Mouse (Mus musculus) kidney, postnatal 0 days (tissue): Measurements from ENCODE around the gene Klk6. TPM values are rescaled to one million over a fixed set of nuclear protein-coding genes. Genes with fewer than 3 reads are reported as not detected.

Experiments used
- ATAC-seq: fragments of 200-750 bp; cut with Nextera tagmentation; replicated peaks from 2 replicates; pipeline ENCODE4 v1.8.0; 2017; ENCODE audit warnings: low read depth, moderate number of reproducible peaks, moderate TSS enrichment, moderate library complexity; ENCODE audit not compliant: low FRiP score
- DNase-seq: peaks from one replicate; pipeline ENCODE4 v3.0.0-alpha.2; 2016; ENCODE audit warnings: low spot score
- H3K27ac ChIP-seq: fragments of 300-500 bp; sonication (generic); 2 replicates; pipeline ENCODE4 v1.5.1; 2014; ENCODE audit warnings: mild to moderate bottlenecking
- H3K27me3 ChIP-seq: fragments of 300-500 bp; sonication (generic); 2 replicates; pipeline ENCODE4 v1.6.1; 2014; ENCODE audit warnings: low read length, mixed read lengths; ENCODE audit not compliant: insufficient read depth
- H3K36me3 ChIP-seq: fragments of 300-500 bp; sonication (generic); 2 replicates; pipeline ENCODE4 v1.6.1; 2014; ENCODE audit warnings: low read length, mixed read lengths; ENCODE audit not compliant: insufficient read depth
- H3K4me1 ChIP-seq: fragments of 300-500 bp; sonication (generic); replicated peaks from 2 replicates; pipeline ENCODE4 v1.6.1; 2014; ENCODE audit warnings: antibody characterized with exemption, low read length, mixed read lengths; ENCODE audit not compliant: insufficient read depth
- H3K4me2 ChIP-seq: fragments of 300-500 bp; sonication (generic); 2 replicates; pipeline ENCODE4 v1.6.1; 2014; ENCODE audit warnings: mild to moderate bottlenecking, low read length, moderate library complexity, mixed read lengths
- H3K4me3 ChIP-seq: fragments of 300-500 bp; sonication (generic); replicated peaks from 2 replicates; pipeline ENCODE4 v1.5.1; 2014; ENCODE audit warnings: low read depth, low read length
- H3K9ac ChIP-seq: fragments of 300-500 bp; sonication (generic); 2 replicates; pipeline ENCODE4 v1.6.1; 2014; ENCODE audit warnings: low read depth, low read length
- H3K9me3 ChIP-seq: fragments of 300-500 bp; sonication (generic); replicated peaks from 2 replicates; pipeline ENCODE4 v1.6.1; 2016; ENCODE audit warnings: low read length, inconsistent platforms, mixed read lengths
- CTCF ChIP-seq: IDR thresholded peaks from 2 replicates; pipeline ENCODE4 v1.5.1; 2016; ENCODE audit warnings: antibody characterized with exemption, low read depth, mild to moderate bottlenecking, moderate library complexity
- WGBS: fragments of 180-500 bp; shearing (Covaris S2); extraction: QIAGEN DNeasy Blood & Tissue Kit; methylation state at CpG from one replicate; pipeline ENCODE4 v1.1.7; 2014; 5-methylcytosine and 5-hydroxymethylcytosine counted together
- polyA plus RNA-seq: library from polyadenylated mRNA; unstranded; fragments of >200 nt; fragmentation: Nextera tagmentation; extraction: Ambion mirVana; gene quantifications from 2 replicates; pipeline ENCODE4 v1.2.1, GENCODE M21; 2015

Gene Klk6
- polyA plus RNA-seq, 1 experiment from 2014 or later: not detected

DNA sequence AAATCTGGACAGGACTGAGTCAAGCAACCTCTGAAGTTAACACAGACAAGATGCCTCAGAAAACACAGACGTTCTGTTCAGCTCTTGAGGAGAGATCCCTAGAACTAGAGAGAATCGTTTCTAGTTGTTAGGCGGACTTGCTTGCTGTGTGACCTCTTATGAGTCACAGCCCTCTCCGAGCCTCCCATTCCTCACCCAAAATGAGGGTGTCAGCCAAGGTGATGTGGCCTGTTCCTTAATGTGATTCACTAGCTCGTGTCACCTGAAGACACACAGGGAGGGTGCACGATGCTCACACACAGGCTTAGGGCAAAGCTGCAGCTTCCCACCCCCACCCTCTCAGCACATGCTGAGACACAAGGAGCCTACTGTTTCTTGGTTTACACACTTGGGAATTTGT, 44.1 kb upstream of the Klk6 start:
- H3K4me3 ChIP-seq: no peak overlapping the region
- no peaks in the 10 kb centered on the region for H3K27me3 ChIP-seq
- DNase-seq (no peak), ATAC-seq (no peak)
- no peak overlapping the region for H3K4me2 ChIP-seq
- H3K9me3 ChIP-seq: no peaks in the 10 kb centered on the region
- H3K27ac ChIP-seq: no peak overlapping the region
- no peaks in the 10 kb centered on the region for H3K36me3 ChIP-seq
- H3K4me1 ChIP-seq: 0 out of 2 replicates have a peak, but pooled peaks cover 2% of the 10 kb centered on the region
- WGBS: 56% methylated on average over 6 of the region's 6 CpGs
- TF ChIP-seq CTCF: no peak
- H3K9ac ChIP-seq: no peak overlapping the region

DNA sequence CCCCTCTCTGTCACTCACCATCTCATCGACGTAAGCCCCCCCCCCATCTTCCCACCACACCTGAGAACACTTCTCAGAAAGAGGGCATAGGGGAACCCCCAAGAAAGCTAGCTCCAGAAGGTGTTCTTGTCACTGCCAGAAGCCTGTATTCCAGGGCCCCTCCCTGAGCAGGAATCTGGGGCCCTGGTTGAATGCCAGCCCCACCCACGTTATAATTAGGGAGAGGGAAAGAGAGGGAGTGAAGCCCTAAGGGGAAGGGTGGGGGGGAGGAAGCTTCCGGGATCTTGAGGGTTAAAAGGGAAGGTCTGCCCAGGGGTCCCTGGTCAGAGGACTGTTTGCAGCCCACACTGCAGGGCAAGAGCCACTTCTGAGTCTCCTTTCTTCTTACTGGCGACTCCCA, 43.6 kb upstream of the Klk6 start, which contains the start of gene Klk10:
Gene Klk10, plus strand, starts transcription at position 290 of the 400 bp plus-strand sequence.
- 42% methylated on average over 5 of the region's 5 CpGs for WGBS

DNA sequence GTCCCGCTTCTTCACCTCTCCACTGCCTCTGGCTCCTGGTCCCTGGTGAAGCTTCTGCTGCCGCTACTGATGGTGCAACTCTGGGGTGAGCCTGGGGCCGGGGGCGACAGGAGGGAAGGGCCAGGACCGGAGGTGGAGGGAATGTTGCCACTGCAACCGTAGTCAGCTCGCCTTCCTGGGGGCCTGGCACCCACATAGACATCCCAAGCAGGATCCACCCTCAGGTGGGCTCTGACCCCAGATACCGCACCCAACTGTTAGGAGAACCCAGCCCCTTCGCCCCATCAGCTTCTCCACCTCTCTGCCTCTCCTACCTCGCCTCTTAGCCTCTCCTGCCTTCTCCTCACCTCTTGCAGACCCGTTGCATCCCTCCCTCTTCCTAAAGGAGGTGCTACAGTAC, 42.8 kb upstream of the Klk6 start:
- TF ChIP-seq CTCF: no peak

More for the DNA sequence above, 43.6 kb upstream of the Klk6 start, which contains the start of gene Klk10:
- Histone ChIP-seq H3K4me1 (0 out of 2 replicates have a peak, but pooled peaks cover 2% of the 10 kb centered on the region), H3K9me3 (no peaks in the 10 kb centered on the region), H3K36me3 (no peaks in the 10 kb centered on the region), H3K9ac (no peak within 1 kb of the TSS), H3K4me2 (no peak within 1 kb of the TSS), H3K27me3 (no peaks in the 10 kb centered on the region), H3K4me3 (no peak within 1 kb of the TSS), H3K27ac (no peak within 1 kb of the TSS)
- TF ChIP-seq CTCF: no peak
- ATAC-seq (no peak), DNase-seq (no peak)

DNA sequence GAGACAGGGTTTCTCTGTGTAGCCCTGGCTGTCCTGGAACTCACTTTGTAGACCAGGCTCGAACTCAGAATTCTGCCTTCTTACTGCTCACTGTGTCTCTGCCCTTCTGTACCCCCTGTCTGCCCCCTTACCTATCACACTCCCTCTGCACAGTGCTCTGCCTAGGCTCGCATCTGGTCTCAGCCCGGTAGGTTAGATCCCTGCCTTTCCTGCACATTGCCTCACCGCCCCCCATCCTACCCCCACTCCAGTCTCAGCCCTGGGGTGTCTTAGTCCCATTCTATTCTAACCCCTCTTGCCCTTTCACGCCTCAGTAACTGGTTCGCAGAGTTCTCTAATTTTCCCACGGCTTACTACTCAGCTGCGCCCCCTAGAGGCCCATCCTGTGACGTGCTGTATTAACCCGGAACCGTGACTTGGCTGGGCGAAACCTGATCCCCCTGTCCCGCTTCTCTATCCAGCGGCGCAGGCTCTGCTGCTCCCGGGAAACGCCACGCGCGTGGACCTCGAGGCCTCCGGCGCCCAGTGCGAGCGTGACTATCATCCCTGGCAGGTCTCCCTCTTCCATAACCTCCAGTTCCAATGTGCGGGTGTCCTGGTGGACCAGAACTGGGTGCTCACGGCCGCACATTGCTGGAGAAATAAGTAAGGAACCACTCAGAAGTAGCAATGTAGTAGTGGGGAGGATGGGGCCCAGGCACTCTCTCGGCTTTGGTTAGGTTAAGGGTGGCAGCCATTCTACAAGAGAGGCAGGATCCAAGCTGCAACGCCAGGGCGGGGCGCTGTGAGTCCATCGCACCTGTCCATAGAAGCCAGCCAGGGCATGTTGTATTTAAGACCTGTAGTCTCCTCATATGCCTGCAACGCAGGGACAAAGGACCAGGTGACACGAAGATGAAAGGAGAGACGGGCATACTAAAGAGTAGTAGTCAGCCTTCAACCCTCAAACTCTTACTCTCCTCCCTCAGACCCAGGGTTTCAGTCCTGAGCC, 41.7 kb upstream of the Klk6 start:
- Histone ChIP-seq H3K27me3 (no peaks in the 10 kb centered on the region), H3K27ac (no peak overlapping the region), H3K4me3 (no peak overlapping the region), H3K9me3 (no peaks in the 10 kb centered on the region), H3K4me2 (peak overlapping the region; percentile 48), H3K4me1 (0 out of 2 replicates have a peak, but pooled peaks cover 2% of the 10 kb centered on the region), H3K9ac (no peak overlapping the region), H3K36me3 (no peaks in the 10 kb centered on the region)
- TF ChIP-seq CTCF: peak; percentile 88
- WGBS: 6% methylated on average over 36 of the region's 36 CpGs
- DNase-seq (peak; percentile 90), ATAC-seq (peak; percentile 86)

More for the DNA sequence above, 42.8 kb upstream of the Klk6 start:
- ATAC-seq (no peak), DNase-seq (no peak)
- 91% methylated on average over 11 of the region's 11 CpGs for WGBS
- 0 out of 2 replicates have a peak, but pooled peaks cover 2% of the 10 kb centered on the region for H3K4me1 ChIP-seq
- no peak overlapping the region for H3K4me2 ChIP-seq
- H3K9me3 ChIP-seq: no peaks in the 10 kb centered on the region
- no peak overlapping the region for H3K4me3 ChIP-seq
- no peak overlapping the region for H3K27ac ChIP-seq
- no peaks in the 10 kb centered on the region for H3K36me3 ChIP-seq
- H3K27me3 ChIP-seq: no peaks in the 10 kb centered on the region
- H3K9ac ChIP-seq: no peak overlapping the region

DNA sequence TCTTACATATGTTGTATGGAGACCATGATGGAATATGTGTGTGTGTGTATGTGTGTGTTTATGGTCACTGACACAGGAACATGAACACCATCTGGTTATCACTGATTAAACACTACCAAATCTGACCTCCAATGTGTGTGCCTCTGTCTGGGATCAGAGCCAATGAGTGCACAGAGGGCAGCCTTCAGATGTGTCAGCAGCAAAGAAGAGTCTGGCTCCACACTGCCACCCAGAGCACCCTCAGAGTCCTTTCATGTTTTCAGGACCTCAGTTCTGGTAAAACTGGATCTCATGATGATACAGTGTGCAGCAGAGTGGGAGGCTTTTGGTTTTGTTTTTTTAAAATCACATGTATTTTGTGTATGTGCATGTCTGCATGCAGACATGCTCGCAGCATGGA, 39.0 kb upstream of the Klk6 start:
- Histone ChIP-seq H3K4me2 (no peak overlapping the region), H3K27me3 (no peaks in the 10 kb centered on the region), H3K4me1 (0 out of 2 replicates have a peak, but pooled peaks cover 2% of the 10 kb centered on the region), H3K36me3 (no peaks in the 10 kb centered on the region), H3K4me3 (no peak overlapping the region), H3K9ac (no peak overlapping the region), H3K27ac (no peak overlapping the region), H3K9me3 (no peaks in the 10 kb centered on the region)
- ATAC-seq: no peak
- DNase-seq: peak; percentile 14
- peak; percentile 44 for TF ChIP-seq CTCF
- 79% methylated on average over 1 of the region's 1 CpGs for WGBS

DNA sequence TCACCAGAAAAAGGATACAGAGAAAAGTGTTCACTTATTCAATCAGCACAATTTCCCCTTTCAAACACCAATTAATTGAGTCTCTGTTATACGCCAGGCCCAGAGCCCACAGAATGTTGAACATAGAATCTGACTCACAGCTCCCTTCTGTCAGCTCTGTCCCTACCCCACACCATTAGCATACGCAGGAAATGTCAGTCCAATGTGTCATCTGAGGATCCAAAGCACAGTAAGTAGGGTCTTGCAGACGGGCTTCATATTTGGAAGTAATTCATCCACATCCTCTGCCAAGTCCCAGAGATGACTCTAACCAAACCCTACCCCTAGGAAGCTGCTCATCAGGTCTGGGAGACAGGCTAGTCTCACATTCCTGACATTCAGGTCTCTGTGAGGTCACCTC, 36.2 kb upstream of the Klk6 start:
- H3K4me2 ChIP-seq: no peak overlapping the region
- H3K9ac ChIP-seq: no peak overlapping the region
- TF ChIP-seq CTCF: no peak
- DNase-seq: no peak
- 76% methylated on average over 3 of the region's 3 CpGs for WGBS
- H3K27ac ChIP-seq: no peak overlapping the region
- H3K4me3 ChIP-seq: no peak overlapping the region
- no peak for ATAC-seq
- H3K36me3 ChIP-seq: no peaks in the 10 kb centered on the region
- H3K27me3 ChIP-seq: no peaks in the 10 kb centered on the region
- no peaks in the 10 kb centered on the region for H3K9me3 ChIP-seq
- no peaks in the 10 kb centered on the region for H3K4me1 ChIP-seq
